Mouse (Mus musculus) embryonic facial prominence, embryonic 11.5 days (tissue): ENCODE measurements at regions not wholly inside any gene's neighbourhood (a gene's known extent, or its start where the extent isn't known, plus 50 kb on each side); places are given as distances from the start of the nearest gene placed in this dataset.

Experiments
- ATAC-seq: fragments of 200-750 bp; cut with Nextera tagmentation; replicated peaks from 2 replicates; pipeline ENCODE4 v1.8.0; 2017; ENCODE audit warnings: low read depth; ENCODE audit not compliant: insufficient number of reproducible peaks, low FRiP score, low TSS enrichment
- DNase-seq: peaks from one replicate; pipeline ENCODE4 v3.0.0-alpha.2; 2015; ENCODE audit warnings: low spot score
- H3K27ac ChIP-seq: fragments of 300-500 bp; sonication (generic); replicated peaks from 2 replicates; pipeline ENCODE4 v1.5.1; 2014; ENCODE audit warnings: mild to moderate bottlenecking, low read depth, low read length, control low read depth
- H3K27me3 ChIP-seq: fragments of 300-500 bp; sonication (generic); 2 replicates; pipeline ENCODE4 v1.6.1; 2014; ENCODE audit warnings: mild to moderate bottlenecking, low read length, moderate library complexity, mixed read lengths; ENCODE audit not compliant: control insufficient read depth, insufficient read depth
- H3K36me3 ChIP-seq: fragments of 300-500 bp; sonication (generic); replicated peaks from 2 replicates; pipeline ENCODE4 v1.6.1; 2014; ENCODE audit warnings: low read depth, mild to moderate bottlenecking, low read length, moderate library complexity, mixed read lengths; ENCODE audit not compliant: control insufficient read depth, insufficient read depth
- H3K4me1 ChIP-seq: fragments of 300-500 bp; sonication (generic); 2 replicates; pipeline ENCODE4 v1.6.1; 2014; ENCODE audit warnings: low read length, mixed read lengths; ENCODE audit not compliant: control insufficient read depth, insufficient read depth
- H3K4me2 ChIP-seq: fragments of 300-500 bp; sonication (generic); 2 replicates; pipeline ENCODE4 v1.6.1; 2014; ENCODE audit warnings: low read depth, mild to moderate bottlenecking, control low read depth, low read length, moderate library complexity
- H3K4me3 ChIP-seq: fragments of 300-500 bp; sonication (generic); 2 replicates; pipeline ENCODE4 v1.5.1; 2014; ENCODE audit warnings: low read depth, low read length, control low read depth
- H3K9ac ChIP-seq: fragments of 300-500 bp; sonication (generic); replicated peaks from 2 replicates; pipeline ENCODE4 v1.6.1; 2014; ENCODE audit warnings: mild to moderate bottlenecking, control low read depth, low read length
- H3K9me3 ChIP-seq: fragments of 300-500 bp; sonication (generic); replicated peaks from 2 replicates; pipeline ENCODE4 v1.6.1; 2016; ENCODE audit warnings: mild to moderate bottlenecking, low read length, inconsistent platforms, mixed read lengths; ENCODE audit not compliant: control insufficient read depth
- WGBS: fragments of 180-500 bp; shearing (Covaris S2); extraction: QIAGEN DNeasy Blood & Tissue Kit; methylation state at CpG from one replicate; pipeline ENCODE4 v1.1.7; 2014; 5-methylcytosine and 5-hydroxymethylcytosine counted together

GRCm38 (mm10) chr2:179352676-179353075 lies 89.6 kb upstream of the Cdh4 start:
- ATAC-seq (no peak), DNase-seq (no peak)
- Histone ChIP-seq H3K4me3 (no peak overlapping the region), H3K9me3 (no peaks in the 10 kb centered on the region), H3K27me3 (no peaks in the 10 kb centered on the region), H3K36me3 (no peaks in the 10 kb centered on the region), H3K4me1 (no peaks in the 10 kb centered on the region), H3K9ac (no peak overlapping the region), H3K27ac (no peak overlapping the region), H3K4me2 (no peak overlapping the region)
- 63% methylated on average over 3 of the region's 3 CpGs for WGBS

- no peaks in the 10 kb centered on the region for H3K9me3 ChIP-seq
- DNase-seq: no peak
- H3K27ac ChIP-seq: no peak overlapping the region
- no peak overlapping the region for H3K4me3 ChIP-seq
- no peaks in the 10 kb centered on the region for H3K36me3 ChIP-seq
- H3K4me2 ChIP-seq: no peak overlapping the region
- ATAC-seq: no peak
- H3K27me3 ChIP-seq: no peaks in the 10 kb centered on the region
- no peaks in the 10 kb centered on the region for H3K4me1 ChIP-seq
- no peak overlapping the region for H3K9ac ChIP-seq
- 77% methylated on average over 5 of the region's 5 CpGs for WGBS
These were observed 87.4 kb upstream of the Cdh4 start for GRCm38 (mm10) chr2:179354866-179355265.

DNA sequence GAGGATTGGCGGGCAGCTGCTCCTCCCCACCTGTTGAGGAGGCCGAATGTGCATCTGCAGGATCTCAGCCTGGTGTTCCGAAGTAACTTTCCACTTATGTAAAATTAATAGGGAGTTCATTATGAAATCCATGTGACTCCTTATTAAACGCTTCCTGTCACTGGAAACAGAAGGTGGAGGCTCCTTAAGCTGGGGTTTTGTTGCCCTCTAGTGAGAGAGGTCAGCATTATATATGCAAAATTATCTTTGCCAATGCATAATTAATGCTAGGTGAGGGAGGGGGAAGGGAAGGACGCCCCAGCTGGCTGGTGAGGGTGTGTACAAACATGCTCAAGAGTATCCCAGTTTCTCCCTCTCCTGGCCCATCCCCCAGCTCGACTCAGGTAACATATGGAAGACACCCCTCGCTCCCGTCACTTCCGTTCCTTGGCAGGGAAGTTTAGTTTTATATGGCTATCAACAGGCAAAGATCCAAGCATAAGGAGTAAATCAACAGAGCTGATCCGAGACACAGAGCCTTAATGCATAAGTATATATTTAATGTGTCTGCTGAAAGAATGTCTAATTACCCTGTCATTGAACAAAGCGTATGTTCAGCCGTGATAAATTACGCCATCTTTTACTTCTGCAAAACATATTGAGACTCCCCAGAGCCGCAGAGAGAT lies 71.2 kb upstream of the Cdh4 start:
- Histone ChIP-seq H3K36me3 (no peaks in the 10 kb centered on the region), H3K27me3 (no peaks in the 10 kb centered on the region), H3K4me1 (no peaks in the 10 kb centered on the region), H3K9ac (no peak overlapping the region), H3K27ac (no peak overlapping the region), H3K4me2 (no peak overlapping the region), H3K9me3 (no peaks in the 10 kb centered on the region), H3K4me3 (no peak overlapping the region)
- 78% methylated on average over 14 of the region's 14 CpGs for WGBS
- DNase-seq (no peak), ATAC-seq (no peak)

- H3K4me1 ChIP-seq: no peaks in the 10 kb centered on the region
- no peaks in the 10 kb centered on the region for H3K9me3 ChIP-seq
- no peak for DNase-seq
- H3K4me2 ChIP-seq: no peak overlapping the region
- H3K36me3 ChIP-seq: no peaks in the 10 kb centered on the region
- H3K27me3 ChIP-seq: no peaks in the 10 kb centered on the region
- no peak for ATAC-seq
- H3K4me3 ChIP-seq: no peak overlapping the region
- WGBS: 75% methylated on average over 7 of the region's 7 CpGs
- no peak overlapping the region for H3K9ac ChIP-seq
- H3K27ac ChIP-seq: no peak overlapping the region
These were observed 70.7 kb upstream of the Cdh4 start for GRCm38 (mm10) chr2:179371553-179371952.

GRCm38 (mm10) chr2:179379691-179380443 lies 62.4 kb upstream of the Cdh4 start:
- WGBS: 78% methylated on average over 11 of the region's 11 CpGs
- H3K27ac ChIP-seq: no peak overlapping the region
- no peak for ATAC-seq

DNA sequence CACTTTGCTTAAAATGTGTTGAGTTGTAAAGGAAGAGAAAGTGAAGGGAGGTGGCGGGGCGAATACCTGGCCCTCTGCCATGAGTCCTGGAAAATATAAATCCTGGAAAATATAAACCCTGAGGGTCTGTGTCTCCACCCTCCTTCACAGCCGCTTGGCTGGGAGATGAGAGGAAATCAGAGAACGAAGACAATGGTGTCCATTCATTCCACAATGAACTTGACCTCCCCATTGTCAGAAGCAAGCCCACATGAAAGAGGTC lies 61.9 kb upstream of the Cdh4 start:
- Histone ChIP-seq H3K9me3 (no peaks in the 10 kb centered on the region), H3K9ac (no peak overlapping the region), H3K36me3 (no peaks in the 10 kb centered on the region), H3K27me3 (no peaks in the 10 kb centered on the region), H3K4me2 (no peak overlapping the region), H3K4me1 (no peaks in the 10 kb centered on the region), H3K4me3 (no peak overlapping the region), H3K27ac (no peak overlapping the region)
- ATAC-seq (no peak), DNase-seq (no peak)
- 76% methylated on average over 4 of the region's 4 CpGs for WGBS

More at GRCm38 (mm10) chr2:179379691-179380443, 62.4 kb upstream of the Cdh4 start:
- no peak overlapping the region for H3K9ac ChIP-seq
- H3K4me2 ChIP-seq: no peak overlapping the region
- H3K36me3 ChIP-seq: no peaks in the 10 kb centered on the region
- no peaks in the 10 kb centered on the region for H3K4me1 ChIP-seq
- no peak overlapping the region for H3K4me3 ChIP-seq
- H3K9me3 ChIP-seq: no peaks in the 10 kb centered on the region
- no peak for DNase-seq
- no peaks in the 10 kb centered on the region for H3K27me3 ChIP-seq

DNA sequence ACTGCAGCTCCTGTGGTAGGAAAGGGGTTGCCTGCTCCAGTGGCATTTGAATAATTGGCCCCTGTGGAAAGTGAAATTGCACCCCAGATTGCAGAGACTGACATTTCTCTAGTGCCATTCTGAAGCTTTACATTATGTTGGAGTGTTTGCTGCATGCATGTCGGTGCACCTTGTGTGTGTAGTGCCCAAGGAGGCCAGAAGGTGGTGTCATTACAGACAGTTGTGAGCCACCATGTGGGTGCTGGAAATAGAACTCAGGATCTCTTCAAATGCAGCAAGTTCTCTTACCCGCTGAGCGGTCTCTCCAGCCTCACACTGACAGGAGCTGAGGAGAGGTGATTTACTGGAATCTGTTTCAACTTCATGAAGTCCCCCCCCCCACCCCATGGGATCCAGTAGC lies 60.3 kb upstream of the Cdh4 start:
- H3K36me3 ChIP-seq: no peaks in the 10 kb centered on the region
- DNase-seq (no peak), ATAC-seq (no peak)
- H3K4me3 ChIP-seq: no peak overlapping the region
- no peaks in the 10 kb centered on the region for H3K27me3 ChIP-seq
- no peak overlapping the region for H3K9ac ChIP-seq
- no peak overlapping the region for H3K27ac ChIP-seq
- WGBS: 94% methylated on average over 3 of the region's 3 CpGs
- no peaks in the 10 kb centered on the region for H3K9me3 ChIP-seq
- no peaks in the 10 kb centered on the region for H3K4me1 ChIP-seq
- H3K4me2 ChIP-seq: no peak overlapping the region

GRCm38 (mm10) chr2:179382594-179382993 lies 59.6 kb upstream of the Cdh4 start:
- ATAC-seq (no peak), DNase-seq (no peak)
- no peaks in the 10 kb centered on the region for H3K4me1 ChIP-seq
- no peaks in the 10 kb centered on the region for H3K9me3 ChIP-seq
- H3K27me3 ChIP-seq: no peaks in the 10 kb centered on the region
- H3K9ac ChIP-seq: no peak overlapping the region
- H3K36me3 ChIP-seq: no peaks in the 10 kb centered on the region
- no peak overlapping the region for H3K4me2 ChIP-seq
- H3K4me3 ChIP-seq: no peak overlapping the region
- 83% methylated on average over 9 of the region's 9 CpGs for WGBS
- H3K27ac ChIP-seq: no peak overlapping the region
